Mouse (Mus musculus) thymus, adult 2 months (tissue): ENCODE measurements around the gene Il4.

Source experiments
- CTCF ChIP-seq: fragments of 200-500 bp; IDR thresholded peaks from 2 replicates; pipeline ENCODE4 v1.5.1; 2012; ENCODE audit warnings: mild to moderate bottlenecking, control low read depth, low read length, moderate library complexity, borderline replicate concordance; ENCODE audit not compliant: control insufficient read depth, poor library complexity, insufficient read depth; ENCODE audit errors: extremely low read depth
- POLR2A ChIP-seq: fragments of 200-500 bp; IDR thresholded peaks from 2 replicates; pipeline ENCODE4 v1.6.1; 2012; ENCODE audit warnings: mild to moderate bottlenecking, low read length, control low read depth, moderate library complexity; ENCODE audit not compliant: control insufficient read depth, poor library complexity, insufficient read depth; ENCODE audit errors: extremely low read depth

- TF ChIP-seq POLR2A = no peak
- no peak for TF ChIP-seq CTCF
Observed at GRCm38 (mm10) chr11:53609672-53610071, 8.8 kb downstream of the Il4 start.
